Mouse (Mus musculus) liver, embryonic 13.5 days (tissue): ENCODE results near the gene Sec14l1. TPM values are rescaled to one million over a fixed set of nuclear protein-coding genes. Genes with fewer than 3 reads are reported as not detected.

Experiments used
- ATAC-seq: fragments of 200-750 bp; cut with Nextera tagmentation; 2 replicates; pipeline ENCODE4 v1.8.0; 2017; ENCODE audit warnings: low read depth, mild to moderate bottlenecking, moderate number of reproducible peaks, moderate library complexity
- DNase-seq: peaks from one replicate; pipeline ENCODE4 v3.0.0; 2022
- H3K27ac ChIP-seq: fragments of 300-500 bp; sonication (generic); 2 replicates; pipeline ENCODE4 v1.5.1; 2015; ENCODE audit warnings: moderate library complexity, mild to moderate bottlenecking, inconsistent platforms
- H3K27me3 ChIP-seq: fragments of 300-500 bp; sonication (generic); 2 replicates; pipeline ENCODE4 v1.6.1; 2015; ENCODE audit warnings: mild to moderate bottlenecking, inconsistent platforms
- H3K36me3 ChIP-seq: fragments of 300-500 bp; sonication (generic); 2 replicates; pipeline ENCODE4 v1.6.1; 2015; ENCODE audit warnings: mild to moderate bottlenecking, inconsistent platforms
- H3K4me1 ChIP-seq: fragments of 300-500 bp; sonication (generic); replicated peaks from 2 replicates; pipeline ENCODE4 v1.6.1; 2015; ENCODE audit warnings: inconsistent platforms
- H3K4me2 ChIP-seq: fragments of 300-500 bp; sonication (generic); 2 replicates; pipeline ENCODE4 v1.6.1; 2015; ENCODE audit warnings: inconsistent platforms, mild to moderate bottlenecking, moderate library complexity
- H3K4me3 ChIP-seq: fragments of 300-500 bp; sonication (generic); replicated peaks from 2 replicates; pipeline ENCODE4 v1.5.1; 2015; ENCODE audit warnings: mild to moderate bottlenecking, inconsistent platforms
- H3K9ac ChIP-seq: fragments of 300-500 bp; sonication (generic); 2 replicates; pipeline ENCODE4 v1.6.1; 2015; ENCODE audit warnings: mild to moderate bottlenecking, inconsistent platforms
- H3K9me3 ChIP-seq: fragments of 300-500 bp; sonication (generic); replicated peaks from 2 replicates; pipeline ENCODE4 v1.6.1; 2016; ENCODE audit warnings: inconsistent platforms
- WGBS: fragments of 180-500 bp; shearing (Covaris S2); methylation state at CpG from one replicate; pipeline ENCODE4 v1.1.7; 2015; ENCODE audit not compliant: insufficient replicate concordance; 5-methylcytosine and 5-hydroxymethylcytosine counted together
- polyA plus RNA-seq: library from polyadenylated mRNA; unstranded; fragments of >200 nt; fragmentation: Nextera tagmentation; extraction: Ambion mirVana; gene quantifications from 2 replicates; pipeline ENCODE4 v1.2.1, GENCODE M21; 2015

Gene Sec14l1
- polyA plus RNA-seq, 1 experiment from 2014 or later: 19.7 TPM

DNA sequence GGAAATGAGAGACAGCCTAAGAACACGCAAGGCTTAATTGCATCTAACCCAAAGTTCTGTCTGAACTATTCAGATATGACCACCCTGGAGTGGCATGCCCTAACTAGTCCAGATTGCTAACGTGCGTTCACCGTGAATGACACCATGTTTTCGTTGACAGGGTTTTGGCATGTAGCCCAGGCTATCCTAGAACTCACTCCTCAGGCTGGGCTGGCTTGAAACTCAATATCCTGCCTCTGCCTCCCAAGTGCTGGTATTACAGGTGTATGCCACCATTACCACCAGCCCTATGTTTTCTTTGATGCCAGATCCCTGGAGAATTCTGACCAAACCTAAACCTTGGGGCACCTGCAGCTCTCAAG lies 45.0 kb downstream of the Sec14l1 start:
- no peaks in the 10 kb centered on the region for H3K27me3 ChIP-seq
- no peak overlapping the region for H3K9ac ChIP-seq
- no peaks in the 10 kb centered on the region for H3K9me3 ChIP-seq
- whole genome bisulfite sequencing: 87% methylated on average over 5 of the region's 5 CpGs
- H3K4me1 ChIP-seq: peaks cover 5% of the 10 kb centered on the region
- peaks cover 39% of the 10 kb centered on the region for H3K36me3 ChIP-seq
- H3K4me3 ChIP-seq: no peak overlapping the region
- no peak overlapping the region for H3K4me2 ChIP-seq
- no peak for ATAC-seq
- no peak overlapping the region for H3K27ac ChIP-seq
- no peak for DNase-seq

DNA sequence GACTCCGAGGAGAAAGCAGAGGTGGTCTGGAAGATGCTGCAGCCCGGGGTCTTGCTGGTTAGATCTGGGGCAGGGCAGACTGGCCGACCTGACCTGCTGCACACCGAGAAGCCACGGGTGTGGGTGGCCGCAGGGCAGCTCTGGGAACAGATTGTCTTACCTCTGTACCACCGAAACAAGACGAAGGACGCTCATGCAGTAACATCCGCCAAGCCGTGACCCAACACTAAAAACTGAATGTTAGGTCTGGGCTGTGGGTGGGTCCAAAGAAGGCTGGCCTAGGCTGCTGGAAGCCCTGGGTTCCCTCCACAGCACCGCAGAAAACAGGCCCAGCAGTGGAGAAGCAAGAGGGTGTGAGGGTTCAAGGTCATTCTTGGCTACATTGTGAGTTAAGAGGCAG lies 45.8 kb downstream of the Sec14l1 start:
- ATAC-seq: no peak
- Histone ChIP-seq H3K36me3 (peaks cover 30% of the 10 kb centered on the region), H3K27ac (no peak overlapping the region), H3K4me3 (no peak overlapping the region), H3K27me3 (no peaks in the 10 kb centered on the region), H3K4me1 (peaks cover 5% of the 10 kb centered on the region), H3K9me3 (no peaks in the 10 kb centered on the region), H3K9ac (no peak overlapping the region), H3K4me2 (no peak overlapping the region)
- no peak for DNase-seq
- 80% methylated on average over 12 of the region's 12 CpGs for WGBS

DNA sequence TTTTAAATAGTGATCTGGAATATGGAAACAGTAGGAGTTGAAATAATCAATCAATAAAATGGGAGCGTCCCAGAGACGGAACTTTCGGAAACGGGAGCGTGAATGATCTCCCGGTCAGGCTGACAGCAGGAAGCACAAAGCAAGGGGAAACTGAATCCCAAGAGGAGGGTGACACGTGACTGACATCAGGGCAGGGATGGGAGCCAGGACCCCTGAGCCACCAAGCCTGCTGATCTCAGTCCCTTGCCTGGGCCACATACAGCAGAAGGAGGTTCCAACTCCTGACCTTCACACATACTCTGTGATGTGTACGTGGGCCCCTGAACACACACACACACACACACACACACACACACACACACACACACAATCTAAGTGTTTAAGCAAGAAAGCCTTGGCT lies 46.6 kb downstream of the Sec14l1 start:
- no peak for ATAC-seq
- no peak overlapping the region for H3K4me2 ChIP-seq
- WGBS: 76% methylated on average over 8 of the region's 8 CpGs

DNA sequence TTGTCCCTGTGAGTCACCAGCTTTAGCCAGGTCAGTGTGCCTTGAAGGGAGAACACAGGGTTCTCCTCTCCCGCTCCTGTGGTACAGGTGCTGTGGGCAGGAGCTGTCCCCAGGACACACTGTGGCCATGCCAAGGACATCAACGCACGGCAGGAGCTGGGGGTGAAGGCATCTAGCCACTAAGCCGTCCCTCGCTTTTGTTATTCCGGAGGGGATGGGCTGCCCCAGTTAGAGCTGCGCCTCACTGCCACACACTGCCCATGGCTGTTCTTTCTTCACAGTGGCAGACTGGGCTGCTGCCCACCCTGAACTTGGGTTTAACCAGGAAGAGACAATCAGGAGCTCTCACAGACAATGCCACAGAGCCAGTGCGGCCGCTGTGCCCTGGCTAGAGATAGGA lies 48.1 kb downstream of the Sec14l1 start:
- H3K4me3 ChIP-seq: no peak overlapping the region
- DNase-seq (no peak), ATAC-seq (no peak)
- H3K27ac ChIP-seq: no peak overlapping the region
- H3K9me3 ChIP-seq: no peaks in the 10 kb centered on the region
- peaks cover 15% of the 10 kb centered on the region for H3K36me3 ChIP-seq
- 72% methylated on average over 9 of the region's 9 CpGs for WGBS
- no peak overlapping the region for H3K9ac ChIP-seq
- no peaks in the 10 kb centered on the region for H3K4me1 ChIP-seq
- no peak overlapping the region for H3K4me2 ChIP-seq
- H3K27me3 ChIP-seq: no peaks in the 10 kb centered on the region

More for the DNA sequence above, 46.6 kb downstream of the Sec14l1 start:
- Histone ChIP-seq H3K27me3 (no peaks in the 10 kb centered on the region), H3K9ac (no peak overlapping the region), H3K9me3 (no peaks in the 10 kb centered on the region), H3K4me1 (no peaks in the 10 kb centered on the region), H3K27ac (no peak overlapping the region), H3K4me3 (no peak overlapping the region), H3K36me3 (peaks cover 24% of the 10 kb centered on the region)
- DNase-seq: no peak

DNA sequence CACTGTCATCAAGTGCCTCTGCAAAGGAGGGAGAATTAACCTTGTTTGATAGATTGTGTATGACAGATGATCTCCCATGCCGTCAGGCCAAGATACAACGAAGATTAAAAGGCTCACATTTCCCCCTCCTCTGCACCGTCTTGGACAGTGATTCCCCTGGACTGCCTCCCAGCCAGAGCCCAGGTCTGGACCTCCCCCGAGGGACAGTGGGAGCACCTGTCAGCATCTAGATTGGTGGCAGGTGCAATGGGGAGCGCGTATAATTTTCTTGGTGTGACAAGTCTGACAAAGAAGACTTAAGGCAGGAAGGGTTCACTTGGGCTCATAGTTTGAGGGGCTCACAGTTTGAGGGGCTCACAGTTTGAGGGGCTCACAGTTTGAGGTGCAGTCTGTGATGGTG lies 48.8 kb downstream of the Sec14l1 start:
- peaks cover 8% of the 10 kb centered on the region for H3K36me3 ChIP-seq
- H3K9me3 ChIP-seq: no peaks in the 10 kb centered on the region
- DNase-seq (no peak), ATAC-seq (no peak)
- H3K4me2 ChIP-seq: no peak overlapping the region
- H3K4me1 ChIP-seq: no peaks in the 10 kb centered on the region
- H3K27me3 ChIP-seq: no peaks in the 10 kb centered on the region
- H3K9ac ChIP-seq: no peak overlapping the region
- WGBS: 74% methylated on average over 6 of the region's 6 CpGs
- no peak overlapping the region for H3K4me3 ChIP-seq
- H3K27ac ChIP-seq: no peak overlapping the region

DNA sequence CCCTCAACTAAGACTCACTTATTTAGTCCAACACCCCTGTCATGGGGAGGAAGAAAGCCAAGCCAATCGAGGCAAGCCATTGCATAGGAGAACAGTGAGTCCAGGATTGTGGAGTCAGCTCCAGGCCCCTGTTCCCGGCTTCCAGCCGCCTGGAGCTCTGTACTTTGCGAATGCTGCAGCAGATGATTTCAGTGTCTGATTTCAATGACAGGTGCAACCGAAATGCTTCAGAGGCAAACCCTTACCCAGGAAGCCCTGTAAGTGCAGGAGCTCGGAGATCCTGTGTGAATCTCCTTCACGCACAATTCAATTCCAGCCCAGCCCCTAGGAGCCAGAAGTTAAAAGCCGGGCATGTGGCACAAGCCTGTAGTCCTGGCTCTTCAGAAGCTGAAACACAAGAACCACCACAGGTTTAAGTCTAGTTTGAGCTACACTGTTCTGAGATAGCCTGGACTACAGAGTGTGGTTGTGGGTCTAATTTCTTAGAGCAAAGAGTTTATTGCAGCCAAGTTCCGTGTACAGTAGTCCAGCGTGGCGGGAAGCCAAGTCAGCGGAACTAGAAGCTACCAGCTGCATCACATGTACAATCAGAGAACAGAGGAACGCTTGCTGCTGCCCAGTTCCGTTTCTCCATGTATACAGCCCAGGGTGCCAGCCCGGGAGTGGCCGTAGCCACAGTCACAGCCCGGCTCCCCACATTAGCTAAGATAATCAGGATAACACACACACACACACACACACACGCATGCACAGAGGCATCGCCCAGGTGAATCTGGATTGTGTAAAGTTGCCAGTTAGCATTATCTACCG lies 53.5 kb downstream of the Sec14l1 start:
- no peak for DNase-seq
- Histone ChIP-seq H3K9ac (no peak overlapping the region), H3K4me3 (no peak overlapping the region), H3K4me2 (no peak overlapping the region), H3K27ac (no peak overlapping the region), H3K4me1 (no peaks in the 10 kb centered on the region), H3K9me3 (no peaks in the 10 kb centered on the region), H3K36me3 (no peaks in the 10 kb centered on the region), H3K27me3 (no peaks in the 10 kb centered on the region)
- WGBS: 75% methylated on average over 20 of the region's 20 CpGs
- ATAC-seq: no peak

DNA sequence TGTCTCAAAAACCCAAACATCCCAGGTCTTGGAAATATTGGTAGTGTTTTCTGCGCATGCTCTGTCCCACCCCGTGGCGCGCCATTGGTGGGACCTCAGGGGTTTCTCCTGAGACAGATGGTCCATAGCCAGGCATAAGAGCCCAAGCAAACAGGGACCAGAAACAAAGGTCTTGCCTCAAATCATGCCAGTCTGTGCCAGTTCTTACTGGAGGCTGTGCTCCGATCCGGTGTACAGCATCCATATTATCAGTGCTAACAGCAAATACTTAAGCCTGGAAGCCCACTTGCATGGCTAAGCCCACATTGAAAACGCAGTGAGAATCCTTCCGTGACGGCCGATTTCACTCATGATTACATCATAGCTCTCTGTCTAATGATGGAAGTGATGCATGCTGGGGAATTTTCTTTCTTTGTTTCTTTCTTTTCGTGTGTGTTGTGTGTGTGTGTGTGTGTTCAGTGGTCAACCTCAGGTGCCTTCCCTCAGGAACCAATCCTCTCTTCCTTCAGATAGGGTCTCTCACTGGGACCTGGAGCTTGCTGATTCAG lies 54.2 kb downstream of the Sec14l1 start:
- WGBS: 84% methylated on average over 11 of the region's 11 CpGs
- no peak for ATAC-seq
- no peak overlapping the region for H3K9ac ChIP-seq

DNA sequence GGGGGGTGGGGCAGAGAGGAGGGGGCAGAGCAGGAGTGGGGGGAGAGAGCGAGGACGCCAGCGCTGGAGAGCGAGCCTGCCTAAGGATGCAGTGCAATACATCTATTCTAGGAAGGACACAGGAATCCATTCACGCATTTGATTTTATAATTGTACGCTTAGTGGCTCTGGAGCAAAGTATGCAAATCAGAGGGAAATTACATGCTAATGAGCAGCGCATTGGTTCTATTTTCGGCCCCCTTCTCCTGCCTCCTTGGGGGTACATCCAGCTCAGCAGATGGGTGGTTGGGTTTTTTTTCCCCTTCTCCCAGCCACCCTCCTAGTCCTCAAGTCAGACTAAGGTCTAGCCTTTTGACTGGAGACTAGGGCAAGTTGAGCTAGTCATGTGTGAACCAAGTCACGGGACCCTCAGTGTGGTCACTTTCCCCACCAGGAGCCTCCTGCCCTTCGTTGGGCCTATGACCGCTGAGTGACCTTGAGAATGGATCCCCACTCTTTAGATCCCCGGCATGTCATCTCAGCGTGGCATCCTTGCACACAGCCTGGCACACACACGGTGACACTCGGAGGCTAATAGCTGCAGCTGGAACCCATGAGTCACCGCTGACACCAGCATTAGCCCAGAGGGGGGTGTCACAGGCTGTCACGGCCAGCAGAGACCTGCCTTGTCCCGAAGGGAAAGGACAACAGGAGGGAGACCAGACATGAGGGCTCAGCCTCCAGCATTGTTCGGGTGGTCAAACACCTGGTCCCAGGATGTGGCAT lies 55.0 kb downstream of the Sec14l1 start:
- Histone ChIP-seq H3K27ac (no peak overlapping the region), H3K4me3 (no peak overlapping the region), H3K4me2 (no peak overlapping the region), H3K36me3 (no peaks in the 10 kb centered on the region), H3K9ac (no peak overlapping the region), H3K9me3 (no peaks in the 10 kb centered on the region), H3K27me3 (no peaks in the 10 kb centered on the region), H3K4me1 (peaks cover under 1% of the 10 kb centered on the region; the same call in 1 of the 2 replicates)
- ATAC-seq: no peak
- no peak for DNase-seq
- WGBS: 86% methylated on average over 19 of the region's 19 CpGs

More for the DNA sequence above, 54.2 kb downstream of the Sec14l1 start:
- no peaks in the 10 kb centered on the region for H3K27me3 ChIP-seq
- DNase-seq: no peak
- H3K4me3 ChIP-seq: no peak overlapping the region
- no peaks in the 10 kb centered on the region for H3K9me3 ChIP-seq
- no peaks in the 10 kb centered on the region for H3K36me3 ChIP-seq
- no peak overlapping the region for H3K27ac ChIP-seq
- no peaks in the 10 kb centered on the region for H3K4me1 ChIP-seq
- H3K4me2 ChIP-seq: no peak overlapping the region

GRCm38 (mm10) chr11:117174098-117174892 lies 59.3 kb downstream of the Sec14l1 start:
- H3K9me3 ChIP-seq: no peaks in the 10 kb centered on the region
- ATAC-seq (no peak), DNase-seq (no peak)
- no peak overlapping the region; the same call in 1 of the 2 replicates for H3K27ac ChIP-seq
- no peaks in the 10 kb centered on the region for H3K27me3 ChIP-seq
- H3K36me3 ChIP-seq: no peaks in the 10 kb centered on the region
- no peak overlapping the region for H3K9ac ChIP-seq
- peak overlapping the region; percentile 39 for H3K4me2 ChIP-seq
- 49% methylated on average over 18 of the region's 18 CpGs for WGBS
- H3K4me3 ChIP-seq: peak overlapping the region; percentile 7
- peaks cover 4% of the 10 kb centered on the region for H3K4me1 ChIP-seq

- DNase-seq (no peak), ATAC-seq (no peak)
- Histone ChIP-seq H3K27me3 (no peaks in the 10 kb centered on the region), H3K9me3 (0 out of 2 replicates have a peak, but pooled peaks cover 2% of the 10 kb centered on the region), H3K4me3 (peak overlapping the region; percentile 7), H3K36me3 (no peaks in the 10 kb centered on the region), H3K9ac (no peak overlapping the region), H3K4me1 (peaks cover 4% of the 10 kb centered on the region), H3K27ac (no peak overlapping the region; the same call in 1 of the 2 replicates), H3K4me2 (peak overlapping the region; percentile 39)
- 30% methylated on average over 15 of the region's 15 CpGs for WGBS
Observed at GRCm38 (mm10) chr11:117174924-117175323, 60.0 kb downstream of the Sec14l1 start.

- Histone ChIP-seq H3K4me2 (no peak overlapping the region), H3K4me3 (no peak overlapping the region), H3K9ac (no peak overlapping the region), H3K27me3 (no peaks in the 10 kb centered on the region), H3K4me1 (peaks cover 4% of the 10 kb centered on the region), H3K27ac (no peak overlapping the region), H3K9me3 (0 out of 2 replicates have a peak, but pooled peaks cover 6% of the 10 kb centered on the region), H3K36me3 (no peaks in the 10 kb centered on the region)
- ATAC-seq: no peak
- no peak for DNase-seq
- 76% methylated on average over 12 of the region's 12 CpGs for WGBS
Observed at GRCm38 (mm10) chr11:117175472-117175871, 60.5 kb downstream of the Sec14l1 start.
